Mouse (Mus musculus) kidney, adult 2 months (tissue): ENCODE data around the gene Rab2b. TPM values are rescaled to one million over a fixed set of nuclear protein-coding genes. Genes with fewer than 3 reads are reported as not detected.

Source experiments
- DNase-seq: peaks from one replicate; pipeline ENCODE4 v3.0.0; 2021
- H3K27ac ChIP-seq: fragments of 200-500 bp; 2 replicates; pipeline ENCODE4 v1.5.1; 2012; ENCODE audit warnings: low read depth, low read length, control low read depth, inconsistent platforms; ENCODE audit not compliant: insufficient read depth
- H3K27me3 ChIP-seq: fragments of 200-500 bp; replicated peaks from 2 replicates; pipeline ENCODE4 v1.6.1; 2012; ENCODE audit warnings: mild to moderate bottlenecking, moderate library complexity, low read length, inconsistent platforms; ENCODE audit not compliant: control insufficient read depth, insufficient read depth
- H3K36me3 ChIP-seq: fragments of 200-500 bp; 2 replicates; pipeline ENCODE4 v1.6.1; 2012; ENCODE audit warnings: mild to moderate bottlenecking, moderate library complexity, low read length, inconsistent platforms; ENCODE audit not compliant: control insufficient read depth, insufficient read depth
- H3K4me1 ChIP-seq: fragments of 200-500 bp; 2 replicates; pipeline ENCODE4 v1.6.1; 2011; ENCODE audit warnings: low read length; ENCODE audit not compliant: control insufficient read depth, insufficient read depth
- H3K4me3 ChIP-seq: fragments of 200-500 bp; 2 replicates; pipeline ENCODE4 v1.5.1; 2011; ENCODE audit warnings: mild to moderate bottlenecking, low read depth, low read length, control low read depth; ENCODE audit not compliant: insufficient read depth
- CTCF ChIP-seq: fragments of 200-500 bp; conservative IDR thresholded peaks from 2 replicates; pipeline ENCODE4 v1.5.1; 2011; ENCODE audit warnings: low read depth, mild to moderate bottlenecking, control low read depth, low read length, moderate library complexity, mixed read lengths; ENCODE audit not compliant: insufficient read depth, insufficient read length
- POLR2A ChIP-seq: fragments of 200-500 bp; IDR thresholded peaks from one replicate; pipeline ENCODE4 v1.6.1; 2011; ENCODE audit warnings: low read depth, low read length, control low read depth
- WGBS: fragments of 180-500 bp; shearing (Covaris S2); methylation state at CpG from one replicate; pipeline ENCODE4 v1.1.7; 2018; 5-methylcytosine and 5-hydroxymethylcytosine counted together
- polyA plus RNA-seq: library from polyadenylated mRNA; depleted of rRNA; stranded (reverse); fragments of >200 nt; gene quantifications from 2 replicates; pipeline ENCODE4 v1.2.3, GENCODE M21; 2012; rRNA removed

Gene Rab2b
- polyA plus RNA-seq, 1 experiment, result 8.4 TPM

DNA sequence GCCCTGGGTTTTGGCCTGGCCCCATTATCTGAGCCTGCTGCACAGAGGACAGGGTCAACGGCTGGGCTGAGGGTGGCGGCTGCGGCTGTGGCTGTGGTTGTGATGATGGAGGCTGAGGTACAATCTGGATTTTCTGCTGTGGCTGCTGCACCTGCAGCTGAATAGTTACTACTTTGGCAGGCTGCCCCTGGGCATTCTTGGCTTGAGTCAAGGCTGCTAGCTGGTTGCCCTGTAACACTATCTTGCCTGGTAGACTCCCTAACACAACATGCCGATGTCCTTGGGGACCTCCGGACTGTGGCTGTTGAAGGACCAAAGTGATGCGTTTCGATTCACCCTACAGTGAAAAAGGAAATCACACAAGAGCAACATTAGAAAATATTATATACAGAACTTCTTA is 44.2 kb downstream of the Rab2b start:
- no peak overlapping the region for H3K27ac ChIP-seq
- no peaks in the 10 kb centered on the region for H3K27me3 ChIP-seq
- TF ChIP-seq POLR2A, result no peak
- TF ChIP-seq CTCF, result no peak
- no peaks in the 10 kb centered on the region for H3K4me1 ChIP-seq
- no peak for DNase-seq
- WGBS, result 84% methylated on average over 7 of the region's 7 CpGs
- H3K4me3 ChIP-seq, result no peak overlapping the region
- H3K36me3 ChIP-seq, result peaks cover 11% of the 10 kb centered on the region

- DNase-seq, result no peak
- peaks cover 13% of the 10 kb centered on the region for H3K36me3 ChIP-seq
- no peak for TF ChIP-seq POLR2A
- no peak for TF ChIP-seq CTCF
- H3K27me3 ChIP-seq, result no peaks in the 10 kb centered on the region
- no peak overlapping the region for H3K27ac ChIP-seq
- 82% methylated on average over 6 of the region's 6 CpGs for WGBS
- H3K4me1 ChIP-seq, result no peaks in the 10 kb centered on the region
- H3K4me3 ChIP-seq, result no peak overlapping the region
Measured at GRCm38 (mm10) chr14:52232249-52232648, 47.1 kb downstream of the Rab2b start.

DNA sequence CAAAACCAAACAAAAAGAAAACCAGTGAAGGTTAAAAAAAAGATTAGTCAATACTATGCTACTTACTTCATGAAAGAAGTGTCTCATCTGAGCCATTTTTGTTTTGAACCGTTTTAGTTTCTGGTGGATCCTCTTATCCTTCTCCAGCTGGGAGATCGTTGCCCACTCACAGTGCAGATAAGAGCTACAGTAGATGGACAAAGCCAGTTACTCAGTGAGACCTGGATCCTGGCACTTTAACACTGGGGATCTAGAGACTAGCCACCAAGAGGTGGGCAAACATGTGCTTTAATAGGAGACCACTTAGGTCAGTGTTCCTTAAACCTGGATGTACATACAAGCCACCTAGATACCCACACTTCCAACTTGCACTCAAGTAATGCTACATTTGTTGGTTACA is 53.4 kb downstream of the Rab2b start:
- H3K4me3 ChIP-seq, result no peak overlapping the region
- no peak for DNase-seq
- WGBS, result 95% methylated on average over 2 of the region's 2 CpGs
- H3K4me1 ChIP-seq, result no peaks in the 10 kb centered on the region
- peaks cover 15% of the 10 kb centered on the region for H3K36me3 ChIP-seq
- no peak for TF ChIP-seq POLR2A
- TF ChIP-seq CTCF, result no peak
- H3K27me3 ChIP-seq, result no peaks in the 10 kb centered on the region
- H3K27ac ChIP-seq, result no peak overlapping the region

GRCm38 (mm10) chr14:52217261-52217660 is 62.1 kb downstream of the Rab2b start:
- Histone ChIP-seq H3K27ac (no peak overlapping the region), H3K36me3 (peaks cover 21% of the 10 kb centered on the region), H3K4me3 (no peak overlapping the region), H3K27me3 (no peaks in the 10 kb centered on the region), H3K4me1 (no peaks in the 10 kb centered on the region)
- 83% methylated on average over 5 of the region's 5 CpGs for WGBS
- no peak for DNase-seq
- no peak for TF ChIP-seq POLR2A
- TF ChIP-seq CTCF, result no peak

Other genes with a start within 250 kb of the Rab2b start
- not detected in 2 replicates for gene Olfr221, start 237.1 kb downstream of the Rab2b start, polyA plus RNA-seq
- gene Hnrnpc, start 175.5 kb downstream of the Rab2b start, polyA plus RNA-seq, result 62.9 and 90.0 TPM in 2 replicates
- 2.5 and 2.9 TPM in 2 replicates for gene Rpgrip1, start 168.8 kb downstream of the Rab2b start, polyA plus RNA-seq
- 7.1 and 10.2 TPM in 2 replicates for gene Supt16, start 82.1 kb downstream of the Rab2b start, polyA plus RNA-seq
- gene Chd8, start 21.8 kb downstream of the Rab2b start, polyA plus RNA-seq, result 20.6 and 22.1 TPM in 2 replicates
- 26.6 and 32.0 TPM in 2 replicates for gene Tox4, start 399 bp downstream of the Rab2b start, polyA plus RNA-seq
- 16.0 and 23.5 TPM in 2 replicates for gene Mettl3, start 25.6 kb upstream of the Rab2b start, polyA plus RNA-seq
- gene Sall2, start 49.2 kb upstream of the Rab2b start, polyA plus RNA-seq, result 16.9 and 18.3 TPM in 2 replicates
- gene Olfr1513, start 76.9 kb upstream of the Rab2b start, polyA plus RNA-seq, result not detected in 2 replicates
- not detected in 2 replicates for gene Olfr1512, start 99.6 kb upstream of the Rab2b start, polyA plus RNA-seq
- gene Olfr1511, start 117.8 kb upstream of the Rab2b start, polyA plus RNA-seq, result not detected in 2 replicates
- gene Olfr1510, start 134.8 kb upstream of the Rab2b start, polyA plus RNA-seq, result not detected in 2 replicates
- gene Olfr1509, start 163.4 kb upstream of the Rab2b start, polyA plus RNA-seq, result not detected in 2 replicates
- not detected in 2 replicates for gene Olfr1508, start 187.9 kb upstream of the Rab2b start, polyA plus RNA-seq
- gene Olfr1507, start 216.2 kb upstream of the Rab2b start, polyA plus RNA-seq, result not detected in 2 replicates